Mouse (Mus musculus) kidney, postnatal 25 days (tissue): ENCODE measurements at regions not wholly inside any gene's neighbourhood (a gene's known extent, or its start where the extent isn't known, plus 50 kb on each side); places are given as distances from the start of the nearest gene placed in this dataset.
"Not testable (repeated sequence)": the region's sequence is repeated elsewhere in the genome, so short reads cannot be mapped to it uniquely, and the experiment has no call there.

Experiments
- DNase-seq, 2 experiments: peaks; one replicate each; pipeline ENCODE4 v3.0.0; 2021; ENCODE audit warnings: mixed read lengths in 2 of 2

DNA sequence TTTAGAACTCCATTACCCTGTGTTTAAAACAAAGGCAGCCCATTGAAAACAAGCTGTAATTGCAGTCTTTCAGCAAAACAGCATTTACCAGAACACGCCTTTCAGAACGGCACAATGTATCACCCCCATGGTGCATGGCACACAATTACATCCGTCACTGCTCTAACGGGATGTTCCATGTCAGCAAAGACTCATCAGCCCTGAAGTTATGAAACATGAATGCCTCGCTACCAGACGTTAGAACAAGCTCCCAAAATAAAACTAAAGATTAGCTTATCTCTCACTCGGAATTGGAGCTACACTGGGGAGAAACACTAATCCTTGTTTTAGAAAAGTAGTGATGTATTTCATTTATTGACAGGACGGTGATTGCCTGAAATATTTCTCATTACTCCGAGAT, 301.4 kb downstream of the Tox3 start:
- DNase-seq: no peak

GRCm38 (mm10) chr8:90036436-90036835, 311.7 kb downstream of the Tox3 start:
- DNase-seq: no peak

DNA sequence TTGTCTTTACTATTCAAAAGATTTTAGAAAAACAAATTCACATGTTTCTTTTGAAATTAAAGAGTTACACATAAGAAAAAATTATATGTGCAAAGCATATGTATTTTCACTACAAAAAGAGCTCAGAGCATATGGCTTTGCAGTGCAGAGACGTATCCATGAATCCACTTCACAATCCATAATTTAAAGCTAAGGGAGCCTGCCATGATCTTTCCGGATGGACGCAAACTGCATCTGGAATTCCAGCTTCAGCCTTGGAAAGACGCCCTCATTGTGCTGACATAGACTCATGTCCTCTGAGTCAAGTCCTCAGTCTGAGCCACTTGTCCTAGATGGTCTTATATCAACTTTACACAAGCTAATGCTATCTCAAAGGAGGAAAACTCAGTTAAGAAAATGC, 315.6 kb downstream of the Tox3 start:
- DNase-seq: no peak

DNA sequence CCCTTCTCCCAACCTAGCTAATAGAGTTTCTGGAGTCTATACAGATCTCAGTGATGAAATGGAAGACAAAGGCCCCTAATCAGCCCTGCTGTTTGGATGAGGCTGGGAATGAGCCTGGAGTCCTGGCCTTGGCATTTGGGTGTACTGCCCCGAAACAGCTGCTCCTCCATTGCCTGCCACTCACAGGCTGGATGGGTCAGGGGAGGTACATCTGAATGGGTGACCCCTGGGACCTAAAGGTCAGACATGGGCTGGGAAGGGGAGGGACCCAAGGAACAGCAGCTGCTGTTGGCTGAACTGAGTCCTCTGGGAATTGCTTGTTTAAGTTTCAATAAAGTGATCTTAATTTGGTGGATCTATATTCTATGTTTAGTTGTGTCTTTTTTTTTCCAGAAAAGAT, 316.9 kb downstream of the Tox3 start:
- no peak for DNase-seq

DNA sequence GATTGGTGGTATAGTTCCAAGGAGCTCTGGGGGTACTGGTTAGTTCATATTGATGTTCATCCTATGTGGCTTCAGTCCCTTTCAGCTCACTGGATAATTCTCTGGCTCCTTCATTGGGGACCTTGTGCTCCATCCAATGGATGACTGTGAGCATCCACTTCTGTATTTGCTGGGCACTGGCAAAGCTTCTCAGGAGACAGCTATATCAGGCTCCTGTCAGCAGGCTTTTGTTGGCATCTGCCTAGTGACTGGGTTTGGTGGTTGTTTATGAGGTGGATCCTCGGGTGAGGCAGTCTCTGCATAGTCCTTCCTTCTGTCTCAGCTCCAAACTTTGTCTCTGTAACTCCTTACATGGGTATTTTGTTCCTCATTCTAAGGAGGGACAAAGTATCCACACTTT, 330.2 kb downstream of the Tox3 start:
- not testable (repeated sequence) for DNase-seq

DNA sequence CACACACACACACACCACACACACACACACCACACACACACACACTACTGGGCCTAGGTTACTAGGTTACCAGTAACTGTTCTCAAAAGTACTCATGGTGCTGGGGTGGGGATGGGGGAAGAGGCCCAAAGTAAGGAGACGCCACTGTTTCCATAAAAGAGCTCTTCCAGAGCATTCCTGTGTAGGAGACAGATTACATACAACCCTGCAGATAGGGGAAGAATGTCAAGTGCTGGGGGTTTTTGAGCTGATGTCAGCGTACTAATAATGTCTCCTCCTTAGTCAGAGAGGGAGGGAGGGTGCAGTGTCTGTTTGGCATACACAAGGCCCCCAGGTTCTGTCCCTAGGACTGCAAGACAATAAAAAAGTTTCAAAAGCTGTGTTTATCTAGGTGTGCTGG, 334.4 kb downstream of the Tox3 start:
- DNase-seq: no peak

GRCm38 (mm10) chr8:90011682-90012409, 336.3 kb downstream of the Tox3 start:
- DNase-seq: peak; percentile 61 to 88

- DNase-seq: no peak
These were observed 338.7 kb downstream of the Tox3 start for GRCm38 (mm10) chr8:90009431-90009830.

DNA sequence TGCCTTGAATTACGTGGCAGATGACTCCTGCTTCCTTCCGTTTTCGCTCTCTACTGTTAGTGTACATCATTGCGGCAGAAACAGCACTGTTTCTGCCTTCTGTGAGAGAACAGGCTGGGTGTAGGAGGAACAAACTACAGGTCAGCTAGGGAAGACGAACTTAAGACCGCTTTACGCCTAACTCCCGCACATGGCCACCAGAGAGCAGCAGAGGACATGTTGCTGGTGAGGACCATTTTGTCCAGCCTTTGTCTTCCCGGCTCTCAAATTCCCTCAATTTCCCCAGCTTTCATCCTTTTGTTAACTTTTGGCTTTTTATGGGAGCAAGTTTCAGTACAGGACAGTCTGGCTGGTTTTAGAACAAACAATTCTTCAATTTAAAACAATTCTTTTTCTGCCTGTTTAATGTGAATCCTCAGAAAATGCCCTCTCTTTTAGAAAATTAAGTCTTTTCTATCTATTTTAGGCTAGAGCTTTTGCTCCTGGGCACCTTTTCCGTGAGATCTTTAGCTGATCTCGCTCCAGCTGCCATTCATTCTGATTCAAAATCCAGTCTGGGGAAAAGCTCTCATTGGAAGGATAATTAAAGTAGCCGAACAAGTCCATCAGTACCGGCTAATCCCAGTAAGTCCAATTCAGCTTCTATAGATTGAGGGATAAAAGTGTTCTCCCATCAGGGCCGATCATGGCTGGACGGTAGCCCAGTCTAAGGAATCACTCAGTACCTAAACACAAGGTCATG, 347.1 kb downstream of the Tox3 start:
- DNase-seq: peak; percentile 77 to 85

GRCm38 (mm10) chr8:89993743-89994142, 354.4 kb downstream of the Tox3 start:
- DNase-seq: no peak

GRCm38 (mm10) chr8:89983859-89984258, 364.3 kb downstream of the Tox3 start:
- no peak for DNase-seq

DNA sequence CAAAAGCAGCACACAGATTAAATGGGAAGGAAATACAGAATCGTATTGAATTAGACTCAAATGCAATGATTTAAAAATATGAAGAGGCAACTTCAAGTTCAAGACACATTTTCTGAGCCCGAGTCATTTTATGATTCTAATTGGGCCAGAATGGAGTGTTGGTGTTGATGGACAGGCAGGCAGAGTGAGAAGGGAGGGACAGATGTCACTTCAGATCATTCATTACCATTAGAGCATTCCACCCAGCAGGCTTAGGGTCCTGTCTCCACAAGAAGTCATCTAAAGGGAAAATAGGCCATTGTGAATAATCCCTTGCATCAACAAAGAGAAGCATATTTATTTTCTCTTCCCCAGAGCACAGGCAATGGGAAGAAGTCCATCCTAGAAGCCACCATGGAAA, 365.6 kb downstream of the Tox3 start:
- no peak for DNase-seq

DNA sequence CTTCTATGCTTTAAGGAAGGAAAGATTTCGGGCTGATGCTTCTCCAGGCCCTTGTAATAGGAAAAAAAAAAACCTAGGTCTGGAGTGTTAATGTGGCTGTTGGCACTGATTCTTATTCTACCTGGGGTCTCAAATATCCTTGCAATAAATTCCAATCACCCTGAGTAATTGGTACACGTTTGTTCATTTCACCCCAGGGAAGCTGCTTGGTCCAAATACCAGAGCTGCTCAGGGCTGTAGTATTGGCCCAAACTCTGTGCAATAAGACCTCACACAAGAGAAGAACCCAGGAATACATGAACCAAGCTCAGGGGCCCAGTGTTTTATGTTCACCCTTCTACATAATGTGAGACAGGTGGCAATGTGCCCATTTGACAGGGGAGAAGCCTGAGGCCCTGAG, 366.8 kb downstream of the Tox3 start:
- no peak for DNase-seq

GRCm38 (mm10) chr8:89980441-89980840, 367.7 kb downstream of the Tox3 start:
- DNase-seq: no peak

GRCm38 (mm10) chr8:89962799-89963198, 385.3 kb downstream of the Tox3 start:
- no peak for DNase-seq

- DNase-seq: no peak
These were observed 390.7 kb downstream of the Tox3 start for GRCm38 (mm10) chr8:89957486-89957885.

DNA sequence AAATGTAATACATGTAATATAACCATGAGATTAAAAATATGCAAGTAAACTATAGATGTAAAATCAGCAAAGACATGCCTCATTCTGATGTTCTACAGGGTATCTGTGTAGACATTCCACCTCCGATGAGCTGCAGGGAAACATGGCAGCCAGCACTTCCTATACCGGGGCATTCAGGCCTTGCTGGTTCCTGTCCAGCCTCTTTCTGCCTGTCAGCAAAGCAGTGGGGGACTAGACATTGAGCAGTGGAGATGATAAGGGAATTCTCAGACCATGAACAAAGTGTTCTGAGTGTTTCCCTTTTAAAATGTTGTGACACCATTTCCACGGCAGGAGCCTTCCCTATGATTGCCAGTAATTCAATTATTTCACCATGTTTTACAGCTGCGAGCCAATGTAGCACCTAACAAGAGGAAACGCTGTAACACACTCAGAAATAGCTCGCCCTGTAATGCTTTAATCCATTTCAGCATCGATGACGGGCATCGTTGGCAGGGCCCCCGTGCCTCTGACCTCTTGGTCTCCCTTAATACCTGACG, 391.6 kb downstream of the Tox3 start:
- DNase-seq: no peak

DNA sequence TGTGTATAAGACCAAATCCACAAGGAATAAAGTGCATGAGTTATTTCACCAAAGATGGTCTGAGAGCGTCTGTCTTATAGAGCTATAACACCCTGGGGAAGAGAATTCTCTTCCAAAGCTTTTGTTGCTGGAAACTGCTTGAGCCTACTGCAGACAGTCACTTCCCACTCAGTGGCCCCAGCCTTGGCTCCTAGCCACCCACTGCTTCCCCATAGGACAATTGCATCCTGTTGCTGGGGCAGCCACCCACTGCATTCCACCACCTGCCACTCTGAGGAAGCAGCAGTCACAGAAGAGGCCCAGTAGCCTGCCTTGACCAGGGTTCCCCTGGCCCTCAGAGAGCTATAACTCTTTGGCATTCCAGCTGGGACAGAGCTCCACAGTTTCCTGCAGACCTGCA, 409.3 kb downstream of the Tox3 start:
- peak in 1 of 2 experiments; percentile 31 for DNase-seq

GRCm38 (mm10) chr8:89934521-89934920, 413.6 kb downstream of the Tox3 start:
- DNase-seq: no peak

DNA sequence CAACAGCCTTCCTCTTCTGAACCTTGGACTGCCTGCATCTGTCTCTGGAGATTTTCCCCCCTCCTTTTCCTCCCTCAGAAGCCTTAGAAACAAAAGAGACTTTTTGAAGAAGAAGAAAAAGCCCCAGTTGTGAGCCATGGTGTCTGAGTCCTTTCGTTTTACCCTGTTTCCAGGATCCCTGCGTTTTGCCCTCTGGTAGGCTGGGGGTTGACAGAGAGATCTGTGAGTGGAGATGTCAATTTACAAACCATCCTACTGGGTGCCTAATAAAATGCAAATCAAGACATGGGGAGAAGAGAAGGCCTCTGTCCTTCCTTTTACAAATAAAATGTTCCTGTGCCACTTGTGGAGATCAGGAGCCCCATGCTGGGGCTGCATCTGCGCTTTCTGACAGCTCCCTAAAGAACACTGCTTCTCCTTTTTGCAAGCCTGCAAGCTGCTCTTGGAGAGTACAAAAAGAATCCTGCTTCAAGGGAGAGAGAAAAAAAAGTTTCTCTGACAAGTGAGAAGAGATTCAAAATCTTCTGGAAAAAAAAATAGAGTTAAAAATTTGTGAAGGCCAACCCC, 421.4 kb downstream of the Tox3 start:
- DNase-seq: no peak

DNA sequence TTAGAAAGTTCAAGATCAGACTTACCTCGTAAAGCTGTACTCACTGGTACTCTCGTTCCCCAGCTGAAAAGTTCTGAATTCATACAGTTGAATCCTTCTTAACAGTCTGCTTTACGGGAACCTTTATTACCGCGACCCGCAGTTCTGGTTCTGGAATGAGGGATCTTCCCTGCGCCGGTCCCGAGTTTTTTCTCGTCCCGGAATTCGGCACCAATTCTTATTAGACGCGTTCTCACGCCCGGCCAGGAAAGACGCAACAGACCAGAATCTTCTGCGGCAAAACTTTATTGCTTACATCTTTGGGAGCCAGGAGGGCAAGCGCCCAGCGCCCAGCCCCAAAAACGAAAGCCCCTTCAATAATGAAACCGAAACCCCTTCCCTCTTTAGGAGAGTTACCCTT, 423.4 kb downstream of the Tox3 start:
- not testable (repeated sequence) for DNase-seq

DNA sequence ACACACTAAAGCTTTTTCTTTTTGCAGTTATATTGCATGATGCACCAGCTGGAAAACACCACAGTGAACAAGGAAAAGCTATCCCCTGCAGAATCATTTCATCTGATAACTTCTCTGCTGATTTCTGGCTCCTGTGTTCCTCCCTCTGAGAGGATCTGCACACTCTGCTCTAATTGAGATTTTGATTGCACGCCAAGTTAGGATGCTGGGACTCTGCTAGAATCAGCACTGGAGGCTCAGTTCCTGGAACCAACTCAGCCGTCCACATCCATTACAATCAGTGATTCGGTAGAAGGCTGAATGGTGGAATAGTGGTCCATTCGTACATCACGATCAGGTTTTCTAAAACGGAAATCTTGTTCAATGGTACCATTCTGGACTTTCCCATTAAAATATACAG, 434.1 kb downstream of the Tox3 start:
- no peak for DNase-seq

DNA sequence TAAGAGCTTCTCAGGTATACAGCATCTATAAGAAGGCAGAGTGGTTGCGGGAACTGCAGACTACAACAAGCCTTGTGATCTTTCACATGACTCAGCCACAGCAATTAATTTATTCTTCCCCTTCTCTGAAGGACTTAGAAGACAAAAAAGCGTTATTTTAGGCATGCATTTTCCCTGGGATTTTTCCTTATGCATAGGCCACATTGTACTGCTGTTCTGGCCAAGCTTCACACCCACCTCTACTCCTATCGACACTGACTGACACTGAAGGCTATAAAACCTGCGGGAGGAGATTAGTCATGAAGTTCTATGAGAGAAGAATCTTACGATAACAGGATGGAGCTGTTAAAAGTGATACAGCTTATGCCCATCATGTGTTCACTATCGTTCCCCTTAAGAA, 441.9 kb downstream of the Tox3 start:
- no peak for DNase-seq

- DNase-seq: no peak
These were observed 442.6 kb downstream of the Tox3 start for GRCm38 (mm10) chr8:89905588-89905987.
